8 mouse cellular contexts compared by ENCODE assay signal in genomic region chr17:34648141-34648890, GRCm38 (mm10). TPM values are rescaled to one million over a fixed set of nuclear protein-coding genes. Genes with fewer than 3 reads are reported as not detected.
DNase-seq lines count a peak whose midpoint lies in the region; ATAC-seq and TF ChIP-seq lines count a peak whose summit lies in the region.

No protein-coding gene starts in this region.

- H3K4me1 ChIP-seq in lung, embryonic 15.5 days = peaks cover 28% of the 10 kb centered on the region
- peaks cover 12% of the 10 kb centered on the region for H3K4me1 ChIP-seq in lung, postnatal 0 days (ENCODE audit: insufficient read depth, low read depth, low read length)
- H3K4me1 ChIP-seq in forebrain, embryonic 11.5 days (replicated peaks; ENCODE audit: control insufficient read depth, insufficient read depth, low read length) = peaks cover 11% of the 10 kb centered on the region
- H3K4me1 ChIP-seq in limb, embryonic 10.5 days = peaks cover 31% of the 10 kb centered on the region
- peaks cover 20% of the 10 kb centered on the region for H3K4me1 ChIP-seq in neural tube, embryonic 14.5 days (ENCODE audit: control insufficient read depth, insufficient read depth, low read length)

- peak overlapping the region; percentile 84; the same call in 1 of the 2 replicates for H3K9ac ChIP-seq in lung, embryonic 15.5 days
- H3K9ac ChIP-seq in lung, postnatal 0 days (replicated peaks; ENCODE audit: low read depth) = no peak overlapping the region
- H3K9ac ChIP-seq in forebrain, embryonic 11.5 days (ENCODE audit: low read length) = peak overlapping the region; percentile 17
- H3K9ac ChIP-seq in neural tube, embryonic 14.5 days (replicated peaks; ENCODE audit: low read depth, low read length) = no peak overlapping the region

- H3K4me2 ChIP-seq in lung, embryonic 15.5 days = peak overlapping the region; percentile 91
- no peak overlapping the region for H3K4me2 ChIP-seq in lung, postnatal 0 days (replicated peaks; ENCODE audit: low read depth, low read length)
- peak overlapping the region; percentile 87 for H3K4me2 ChIP-seq in forebrain, embryonic 11.5 days (ENCODE audit: low read depth, low read length, severe bottlenecking)
- peak overlapping the region; percentile 81 for H3K4me2 ChIP-seq in neural tube, embryonic 14.5 days (ENCODE audit: low read depth, low read length)

- H3K36me3 ChIP-seq in lung, embryonic 15.5 days = peaks cover 43% of the 10 kb centered on the region
- 0 out of 2 replicates have a peak, but pooled peaks cover 7% of the 10 kb centered on the region for H3K36me3 ChIP-seq in lung, postnatal 0 days (ENCODE audit: insufficient read depth, low read length)
- H3K36me3 ChIP-seq in forebrain, embryonic 11.5 days (ENCODE audit: control insufficient read depth, insufficient read depth, low read length) = peaks cover 4% of the 10 kb centered on the region; the same call in 1 of the 2 replicates
- H3K36me3 ChIP-seq in limb, embryonic 10.5 days = peaks cover 60% of the 10 kb centered on the region
- H3K36me3 ChIP-seq in neural tube, embryonic 14.5 days (ENCODE audit: control insufficient read depth, insufficient read depth, low read length) = peaks cover 29% of the 10 kb centered on the region

- no peak overlapping the region for H3K27ac ChIP-seq in lung, embryonic 15.5 days
- H3K27ac ChIP-seq in lung, postnatal 0 days (ENCODE audit: low read length) = no peak overlapping the region
- no peak overlapping the region for H3K27ac ChIP-seq in forebrain, embryonic 11.5 days (ENCODE audit: low read depth, low read length)
- H3K27ac ChIP-seq in limb, embryonic 10.5 days = no peak overlapping the region
- H3K27ac ChIP-seq in neural tube, embryonic 14.5 days (ENCODE audit: low read depth, low read length) = no peak overlapping the region

- no peak for TF ChIP-seq EP300 in lung, postnatal 0 days (IDR thresholded peaks at IDR 0.05)

- no peak for ATAC-seq in lung, embryonic 15.5 days (ENCODE audit: borderline replicate concordance, extremely low read depth, low FRiP score, low TSS enrichment)
- no peak for ATAC-seq in lung, postnatal 0 days
- no peak for ATAC-seq in forebrain, embryonic 11.5 days (replicated peaks; ENCODE audit: low FRiP score)
- ATAC-seq in neural tube, embryonic 14.5 days (ENCODE audit: low read depth) = no peak

- TF ChIP-seq CTCF in lung, postnatal 0 days (IDR thresholded peaks at IDR 0.05) = no peak

- no peaks in the 10 kb centered on the region for H3K9me3 ChIP-seq in lung, embryonic 15.5 days
- H3K9me3 ChIP-seq in lung, postnatal 0 days (ENCODE audit: low read length) = no peaks in the 10 kb centered on the region
- H3K9me3 ChIP-seq in forebrain, embryonic 11.5 days (ENCODE audit: control insufficient read depth, low read length) = no peaks in the 10 kb centered on the region
- H3K9me3 ChIP-seq in limb, embryonic 10.5 days (replicated peaks) = no peaks in the 10 kb centered on the region
- no peaks in the 10 kb centered on the region for H3K9me3 ChIP-seq in neural tube, embryonic 14.5 days (ENCODE audit: control insufficient read depth, low read length)

- WGBS in lung, embryonic 15.5 days = 76% methylated on average over 16 of the region's 16 CpGs
- 78% methylated on average over 16 of the region's 16 CpGs for WGBS in lung, postnatal 0 days
- WGBS in forebrain, embryonic 11.5 days = 87% methylated on average over 16 of the region's 16 CpGs
- 86% methylated on average over 16 of the region's 16 CpGs for WGBS in limb, embryonic 10.5 days
- 87% methylated on average over 16 of the region's 16 CpGs for WGBS in neural tube, embryonic 14.5 days

- H3K4me3 ChIP-seq in lung, embryonic 15.5 days = peak overlapping the region; percentile 97
- no peak overlapping the region for H3K4me3 ChIP-seq in lung, postnatal 0 days (ENCODE audit: low read depth, low read length)
- H3K4me3 ChIP-seq in forebrain, embryonic 11.5 days (ENCODE audit: low read depth, low read length) = peak overlapping the region; percentile 73
- H3K4me3 ChIP-seq in limb, embryonic 10.5 days = peak overlapping the region; percentile 88
- H3K4me3 ChIP-seq in neural tube, embryonic 14.5 days (ENCODE audit: low read depth, low read length) = peak overlapping the region; percentile 100

- DNase-seq in lung, postnatal 0 days (ENCODE audit: low spot score) = no peak
- no peak for DNase-seq in forebrain, embryonic 11.5 days (ENCODE audit: low spot score)
- DNase-seq in limb, embryonic 10.5 days (ENCODE audit: low spot score) = no peak
- DNase-seq in adrenal gland, postnatal 4 days (ENCODE audit: low spot score in 2 of 2) = no peak
- no peak for DNase-seq in right cerebral cortex, postnatal 10 days (ENCODE audit: low spot score in 2 of 2)
- DNase-seq in retina, postnatal 1 day = no peak

- no peaks in the 10 kb centered on the region for H3K27me3 ChIP-seq in lung, embryonic 15.5 days
- no peaks in the 10 kb centered on the region for H3K27me3 ChIP-seq in lung, postnatal 0 days (replicated peaks; ENCODE audit: insufficient read depth, low read length)
- no peaks in the 10 kb centered on the region for H3K27me3 ChIP-seq in forebrain, embryonic 11.5 days (ENCODE audit: control insufficient read depth, insufficient read depth, low read length)
- no peaks in the 10 kb centered on the region for H3K27me3 ChIP-seq in limb, embryonic 10.5 days (ENCODE audit: low read depth, poor library complexity, severe bottlenecking)
- H3K27me3 ChIP-seq in neural tube, embryonic 14.5 days (ENCODE audit: control insufficient read depth, insufficient read depth, low read length) = no peaks in the 10 kb centered on the region

RNA-seq across cellular contexts. Expression of gene Atf6b, which starts 1.4 kb away (rescaled TPM):
- polyA plus RNA-seq in lung, embryonic 15.5 days (2015; fragmentation: Nextera tagmentation; extraction: Ambion mirVana) = 84.6 and 85.8 TPM in 2 replicates
- polyA plus RNA-seq in lung, postnatal 0 days (2015; fragmentation: Nextera tagmentation; extraction: Ambion mirVana) = 42.5 and 47.3 TPM in 2 replicates
- 79.5 and 82.9 TPM in 2 replicates for polyA plus RNA-seq in forebrain, embryonic 11.5 days (2014; fragmentation: Nextera tagmentation; extraction: Ambion mirVana)
- polyA plus RNA-seq in limb, embryonic 10.5 days (2016; fragmentation: Nextera tagmentation; extraction: Ambion mirVana) = 101 TPM in 2 replicates
- polyA plus RNA-seq in neural tube, embryonic 14.5 days (2014; fragmentation: Nextera tagmentation; extraction: Ambion mirVana) = 71.8 and 92.5 TPM in 2 replicates
- 10 to 100 TPM; 48.1 to 52.3 TPM for total RNA-seq in adrenal gland, postnatal 4 days (2021)

RNA-seq across cellular contexts. Expression of gene Fkbpl, which starts 3.8 kb away (rescaled TPM):
- 12.9 and 14.0 TPM in 2 replicates for polyA plus RNA-seq in lung, embryonic 15.5 days (2015; fragmentation: Nextera tagmentation; extraction: Ambion mirVana)
- polyA plus RNA-seq in lung, postnatal 0 days (2015; fragmentation: Nextera tagmentation; extraction: Ambion mirVana) = 12.2 and 14.5 TPM in 2 replicates
- polyA plus RNA-seq in forebrain, embryonic 11.5 days (2014; fragmentation: Nextera tagmentation; extraction: Ambion mirVana) = 14.5 and 18.2 TPM in 2 replicates
- polyA plus RNA-seq in limb, embryonic 10.5 days (2016; fragmentation: Nextera tagmentation; extraction: Ambion mirVana) = 17.9 and 18.9 TPM in 2 replicates
- 11.5 and 14.8 TPM in 2 replicates for polyA plus RNA-seq in neural tube, embryonic 14.5 days (2014; fragmentation: Nextera tagmentation; extraction: Ambion mirVana)
- total RNA-seq in adrenal gland, postnatal 4 days (2021) = 10 to 100 TPM; 13.2 to 16.3 TPM

RNA-seq across cellular contexts. Expression of gene Prrt1, which starts 19.0 kb away (rescaled TPM):
- 0.16 and 0.46 TPM in 2 replicates for polyA plus RNA-seq in lung, embryonic 15.5 days (2015; fragmentation: Nextera tagmentation; extraction: Ambion mirVana)
- 0.27 and 0.29 TPM in 2 replicates for polyA plus RNA-seq in lung, postnatal 0 days (2015; fragmentation: Nextera tagmentation; extraction: Ambion mirVana)
- polyA plus RNA-seq in forebrain, embryonic 11.5 days (2014; fragmentation: Nextera tagmentation; extraction: Ambion mirVana) = 2.4 and 2.7 TPM in 2 replicates
- 0.08 TPM in 1 of 2 replicates, not detected in the other for polyA plus RNA-seq in limb, embryonic 10.5 days (2016; fragmentation: Nextera tagmentation; extraction: Ambion mirVana)
- 6.7 and 9.3 TPM in 2 replicates for polyA plus RNA-seq in neural tube, embryonic 14.5 days (2014; fragmentation: Nextera tagmentation; extraction: Ambion mirVana)
- total RNA-seq in adrenal gland, postnatal 4 days (2021) = 10 to 100 TPM; 10.7 to 11.5 TPM

RNA-seq across cellular contexts. Expression of gene Ppt2, which starts 20.0 kb away (rescaled TPM):
- 21.0 and 22.4 TPM in 2 replicates for polyA plus RNA-seq in lung, embryonic 15.5 days (2015; fragmentation: Nextera tagmentation; extraction: Ambion mirVana)
- 22.4 and 24.9 TPM in 2 replicates for polyA plus RNA-seq in lung, postnatal 0 days (2015; fragmentation: Nextera tagmentation; extraction: Ambion mirVana)
- 26.4 and 29.0 TPM in 2 replicates for polyA plus RNA-seq in forebrain, embryonic 11.5 days (2014; fragmentation: Nextera tagmentation; extraction: Ambion mirVana)
- 21.0 and 21.6 TPM in 2 replicates for polyA plus RNA-seq in limb, embryonic 10.5 days (2016; fragmentation: Nextera tagmentation; extraction: Ambion mirVana)
- 21.9 and 25.4 TPM in 2 replicates for polyA plus RNA-seq in neural tube, embryonic 14.5 days (2014; fragmentation: Nextera tagmentation; extraction: Ambion mirVana)
- 10 to 100 TPM; 52.6 to 62.3 TPM for total RNA-seq in adrenal gland, postnatal 4 days (2021)

RNA-seq across cellular contexts. Expression of gene Tnxb, which starts 22.0 kb away (rescaled TPM):
- 0.59 and 0.77 TPM in 2 replicates for polyA plus RNA-seq in lung, embryonic 15.5 days (2015; fragmentation: Nextera tagmentation; extraction: Ambion mirVana)
- polyA plus RNA-seq in lung, postnatal 0 days (2015; fragmentation: Nextera tagmentation; extraction: Ambion mirVana) = 0.85 and 0.99 TPM in 2 replicates
- polyA plus RNA-seq in forebrain, embryonic 11.5 days (2014; fragmentation: Nextera tagmentation; extraction: Ambion mirVana) = 0.03 TPM in 1 of 2 replicates, not detected in the other
- not detected in 2 replicates for polyA plus RNA-seq in limb, embryonic 10.5 days (2016; fragmentation: Nextera tagmentation; extraction: Ambion mirVana)
- polyA plus RNA-seq in neural tube, embryonic 14.5 days (2014; fragmentation: Nextera tagmentation; extraction: Ambion mirVana) = 0.23 and 0.32 TPM in 2 replicates
- total RNA-seq in adrenal gland, postnatal 4 days (2021) = 10 to 100 TPM; 29.4 to 33.0 TPM

Comparison
In these comparisons a context has a peak if more than half of its experiments do, and no peak if none do; other contexts are left out.
1. H3K9ac ChIP-seq: peak in lung, embryonic 15.5 days (single experiment) and forebrain, embryonic 11.5 days (single experiment); none in lung, postnatal 0 days (single experiment) and neural tube, embryonic 14.5 days (single experiment).